Mouse (Mus musculus): ENCODE results near the gene Cox18. TPM values are rescaled to one million over a fixed set of nuclear protein-coding genes. Genes with fewer than 3 reads are reported as not detected.
A peak's percentile ranks its signal among the peaks of the same experiment; 100 is the strongest.
"Not testable (repeated sequence)": the region's sequence is repeated elsewhere in the genome, so short reads cannot be mapped to it uniquely, and the experiment has no call there.

Gene Cox18
- 25.3 and 32.8 TPM in 2 replicates for polyA plus RNA-seq (2014; fragmentation: Nextera tagmentation; extraction: Ambion mirVana)

DNA sequence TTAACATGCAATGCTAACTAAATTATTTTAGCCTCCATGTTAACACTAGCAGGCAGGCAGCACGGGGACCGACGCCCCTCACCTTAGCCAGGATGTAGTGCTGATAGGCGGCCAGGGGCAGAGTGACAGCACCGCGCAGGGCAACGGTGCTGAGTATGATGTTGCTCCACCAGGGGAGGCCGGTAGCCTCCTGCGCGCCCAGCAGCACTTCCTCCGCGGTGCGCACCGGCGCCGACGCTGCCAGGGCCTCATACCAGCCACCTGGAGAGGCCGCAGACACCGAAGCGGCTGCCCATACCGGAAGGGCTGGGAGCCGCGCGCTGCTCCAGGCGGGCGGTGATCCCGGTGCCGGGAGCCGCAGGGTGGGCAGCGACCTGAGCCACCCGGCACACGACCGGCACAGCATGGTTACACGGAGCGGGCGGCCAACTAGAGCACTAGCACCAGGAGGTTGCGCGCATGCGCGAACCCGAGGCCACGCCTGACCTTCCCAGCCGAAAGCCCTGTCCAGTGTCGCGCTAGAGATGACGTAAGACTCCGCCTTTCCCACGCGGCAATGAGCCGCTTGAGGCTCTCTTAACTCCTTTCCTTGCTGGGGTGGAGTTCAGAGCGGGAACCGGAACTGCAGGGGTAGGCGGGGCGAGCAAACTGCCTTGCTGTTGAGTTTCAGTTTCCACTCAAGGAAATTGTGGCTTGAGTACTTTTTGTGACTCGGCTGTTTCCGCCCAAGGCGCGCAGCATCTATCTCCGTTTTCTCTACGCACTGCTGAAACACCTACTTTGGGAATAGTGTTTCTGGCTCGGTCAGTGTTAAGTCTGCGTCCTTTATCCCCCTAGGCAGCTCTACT is at the start of gene Cox18:
Gene Cox18, minus strand, starts transcription at position 468 of the 848 bp plus-strand sequence.
- Histone ChIP-seq H3K36me3 (ENCODE audit: control insufficient read depth, insufficient read depth, low read length) (peaks cover 3% of the 10 kb centered on the region; the same call in 1 of the 2 replicates), H3K9me3 (ENCODE audit: control insufficient read depth, low read length) (no peaks in the 10 kb centered on the region), H3K27me3 (ENCODE audit: control insufficient read depth, insufficient read depth, low read length) (no peaks in the 10 kb centered on the region), H3K27ac (ENCODE audit: low read depth, low read length) (peak within 1 kb of the TSS; percentile 76), H3K4me3 (ENCODE audit: low read depth, low read length) (peak within 1 kb of the TSS; percentile 80), H3K9ac (ENCODE audit: low read length) (peak within 1 kb of the TSS; percentile 85), H3K4me1 (ENCODE audit: control insufficient read depth, insufficient read depth, low read length) (peaks cover 4% of the 10 kb centered on the region), H3K4me2 (peak within 1 kb of the TSS; percentile 76)
- ATAC-seq (ENCODE audit: low FRiP score), result peak; percentile 98
- WGBS, result under 1% methylated on average over 62 of the region's 62 CpGs
- DNase-seq (ENCODE audit: low spot score, missing footprints), result peak; percentile 99

DNA sequence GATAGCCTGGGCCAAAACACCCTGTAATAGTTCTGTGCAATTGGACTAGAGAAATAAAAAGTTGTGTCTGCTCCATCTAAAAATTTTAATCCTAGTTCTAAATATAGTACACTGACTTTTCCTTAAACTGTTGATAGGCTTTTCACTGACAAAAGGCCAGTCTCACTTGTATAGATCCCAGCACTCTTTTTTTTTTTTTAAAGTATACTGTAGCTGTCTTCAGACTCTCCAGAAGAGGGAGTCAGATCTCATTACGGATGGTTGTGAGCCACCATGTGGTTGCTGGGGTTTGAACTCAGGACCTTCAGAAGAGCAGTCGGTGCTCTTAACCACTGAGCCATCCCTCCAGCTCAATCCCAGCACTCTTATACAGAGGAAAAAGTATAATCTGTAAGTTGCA is 38.4 kb upstream of the Cox18 start:
- not testable (repeated sequence) for H3K4me3 ChIP-seq (ENCODE audit: low read depth, low read length); H3K9me3 ChIP-seq (ENCODE audit: control insufficient read depth, low read length); H3K4me1 ChIP-seq (ENCODE audit: control insufficient read depth, insufficient read depth, low read length); H3K27me3 ChIP-seq (ENCODE audit: control insufficient read depth, insufficient read depth, low read length); H3K9ac ChIP-seq (ENCODE audit: low read length); H3K4me2 ChIP-seq; DNase-seq (ENCODE audit: low spot score, missing footprints); H3K27ac ChIP-seq (ENCODE audit: low read depth, low read length); ATAC-seq (ENCODE audit: low FRiP score)
- 89% methylated on average over 2 of the region's 2 CpGs for WGBS
- H3K36me3 ChIP-seq (ENCODE audit: control insufficient read depth, insufficient read depth, low read length), result peaks cover 11% of the 10 kb centered on the region

DNA sequence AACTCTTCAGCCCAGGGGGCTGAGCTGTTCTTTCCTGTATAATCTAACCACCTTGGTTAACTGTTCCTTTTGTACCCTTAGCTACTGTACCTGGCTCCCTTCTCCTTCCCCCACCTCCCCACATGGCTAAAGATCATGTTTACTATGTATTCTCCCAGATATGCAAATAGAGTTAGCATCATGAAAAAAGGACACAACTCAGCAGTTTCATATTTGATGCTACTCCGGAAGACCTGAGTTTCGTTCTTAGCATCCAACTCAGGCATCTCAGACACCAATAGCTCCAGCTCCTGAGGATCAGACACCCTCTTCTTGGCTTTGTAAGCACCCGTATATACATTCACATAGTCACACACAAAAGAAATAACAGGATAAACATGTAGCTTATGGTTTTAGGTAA is 33.2 kb upstream of the Cox18 start:
- H3K27ac ChIP-seq (ENCODE audit: low read depth, low read length), result no peak overlapping the region
- H3K36me3 ChIP-seq (ENCODE audit: control insufficient read depth, insufficient read depth, low read length), result peaks cover 15% of the 10 kb centered on the region
- 97% methylated on average over 3 of the region's 3 CpGs for WGBS
- H3K27me3 ChIP-seq (ENCODE audit: control insufficient read depth, insufficient read depth, low read length), result no peaks in the 10 kb centered on the region
- no peaks in the 10 kb centered on the region for H3K9me3 ChIP-seq (ENCODE audit: control insufficient read depth, low read length)
- H3K4me1 ChIP-seq (ENCODE audit: control insufficient read depth, insufficient read depth, low read length), result no peaks in the 10 kb centered on the region
- no peak overlapping the region for H3K9ac ChIP-seq (ENCODE audit: low read length)
- H3K4me2 ChIP-seq, result no peak overlapping the region
- no peak overlapping the region for H3K4me3 ChIP-seq (ENCODE audit: low read depth, low read length)
- DNase-seq (ENCODE audit: low spot score, missing footprints) (no peak), ATAC-seq (ENCODE audit: low FRiP score) (no peak)

DNA sequence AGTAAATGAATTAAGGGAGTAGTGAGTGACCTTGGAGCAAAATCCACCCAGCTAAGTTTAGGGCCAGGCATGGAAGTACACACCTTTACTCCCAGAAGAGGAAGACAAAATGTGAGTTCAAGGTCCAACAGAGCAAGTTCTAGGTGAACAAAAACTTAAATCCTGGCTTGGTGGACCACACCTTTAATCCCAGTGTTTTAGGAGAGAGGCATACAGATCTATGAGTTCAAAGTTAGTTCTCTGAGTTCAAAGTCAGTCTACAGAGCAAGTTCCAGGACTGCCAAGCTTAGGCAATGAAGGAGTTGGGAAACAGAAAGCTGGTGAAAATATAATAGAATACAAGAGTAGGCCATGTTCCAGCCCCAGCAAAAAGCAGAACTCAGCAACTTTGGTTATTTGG is 23.7 kb upstream of the Cox18 start:
- ATAC-seq (ENCODE audit: low FRiP score) (no peak), DNase-seq (ENCODE audit: low spot score, missing footprints) (no peak)
- H3K9me3 ChIP-seq (ENCODE audit: control insufficient read depth, low read length), result no peaks in the 10 kb centered on the region
- peaks cover 32% of the 10 kb centered on the region for H3K36me3 ChIP-seq (ENCODE audit: control insufficient read depth, insufficient read depth, low read length)
- H3K27ac ChIP-seq (ENCODE audit: low read depth, low read length), result no peak overlapping the region
- no peak overlapping the region for H3K4me3 ChIP-seq (ENCODE audit: low read depth, low read length)
- H3K4me1 ChIP-seq (ENCODE audit: control insufficient read depth, insufficient read depth, low read length), result no peaks in the 10 kb centered on the region
- no peaks in the 10 kb centered on the region for H3K27me3 ChIP-seq (ENCODE audit: control insufficient read depth, insufficient read depth, low read length)
- no peak overlapping the region for H3K4me2 ChIP-seq
- no peak overlapping the region for H3K9ac ChIP-seq (ENCODE audit: low read length)

DNA sequence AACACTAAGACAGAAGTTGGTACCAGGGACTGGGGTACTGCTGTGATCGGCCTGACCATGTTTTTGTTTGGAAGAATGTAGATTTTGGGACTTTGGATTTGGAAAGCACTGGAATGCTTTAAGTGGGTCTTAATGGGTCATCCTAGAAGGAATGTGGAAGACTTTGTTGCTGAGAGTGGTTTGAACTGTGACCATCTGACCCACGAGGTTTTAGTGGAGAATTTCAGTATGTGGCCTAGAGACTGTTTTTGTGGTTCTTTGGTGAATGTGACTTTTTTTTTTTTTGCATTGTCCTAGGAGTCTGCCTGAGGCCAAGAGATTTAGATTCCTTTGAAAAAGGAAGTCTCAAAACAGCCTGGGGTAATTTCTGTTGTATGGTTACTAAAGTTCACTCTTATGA is 23.2 kb upstream of the Cox18 start:
- Histone ChIP-seq H3K27ac (ENCODE audit: low read depth, low read length) (no peak overlapping the region), H3K27me3 (ENCODE audit: control insufficient read depth, insufficient read depth, low read length) (no peaks in the 10 kb centered on the region), H3K4me1 (ENCODE audit: control insufficient read depth, insufficient read depth, low read length) (no peaks in the 10 kb centered on the region), H3K4me3 (ENCODE audit: low read depth, low read length) (no peak overlapping the region), H3K4me2 (no peak overlapping the region), H3K9me3 (ENCODE audit: control insufficient read depth, low read length) (no peaks in the 10 kb centered on the region), H3K9ac (ENCODE audit: low read length) (no peak overlapping the region), H3K36me3 (ENCODE audit: control insufficient read depth, insufficient read depth, low read length) (peaks cover 32% of the 10 kb centered on the region)
- WGBS, result 81% methylated on average over 2 of the region's 2 CpGs
- DNase-seq (ENCODE audit: low spot score, missing footprints), result no peak
- no peak for ATAC-seq (ENCODE audit: low FRiP score)

DNA sequence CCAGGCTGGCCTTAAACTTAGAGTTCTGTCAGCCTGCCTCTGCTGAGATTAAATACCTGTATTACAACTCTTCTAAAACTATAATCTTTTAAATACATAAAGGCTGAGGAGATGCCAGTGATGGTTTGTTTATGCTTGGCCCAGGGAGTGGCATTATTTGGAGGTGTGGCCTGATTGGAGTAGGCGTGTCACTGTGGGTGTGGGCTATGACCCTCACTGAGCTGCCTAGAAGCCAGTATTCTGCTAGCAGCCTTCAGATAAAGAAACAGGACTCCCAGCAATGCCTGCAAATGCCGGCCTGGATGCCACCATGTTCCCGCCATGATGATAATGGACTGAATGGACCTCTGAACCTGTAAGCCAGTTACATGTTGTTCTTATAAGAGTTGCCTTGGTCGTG is 22.8 kb upstream of the Cox18 start:
- H3K36me3 ChIP-seq (ENCODE audit: control insufficient read depth, insufficient read depth, low read length), result peaks cover 28% of the 10 kb centered on the region
- H3K4me1 ChIP-seq (ENCODE audit: control insufficient read depth, insufficient read depth, low read length), result no peaks in the 10 kb centered on the region
- no peak overlapping the region for H3K4me2 ChIP-seq
- 84% methylated on average over 4 of the region's 4 CpGs for WGBS
- ATAC-seq (ENCODE audit: low FRiP score) (no peak), DNase-seq (ENCODE audit: low spot score, missing footprints) (no peak)
- H3K9me3 ChIP-seq (ENCODE audit: control insufficient read depth, low read length), result no peaks in the 10 kb centered on the region
- H3K27ac ChIP-seq (ENCODE audit: low read depth, low read length), result no peak overlapping the region
- H3K4me3 ChIP-seq (ENCODE audit: low read depth, low read length), result no peak overlapping the region
- H3K9ac ChIP-seq (ENCODE audit: low read length), result no peak overlapping the region
- H3K27me3 ChIP-seq (ENCODE audit: control insufficient read depth, insufficient read depth, low read length), result no peaks in the 10 kb centered on the region

DNA sequence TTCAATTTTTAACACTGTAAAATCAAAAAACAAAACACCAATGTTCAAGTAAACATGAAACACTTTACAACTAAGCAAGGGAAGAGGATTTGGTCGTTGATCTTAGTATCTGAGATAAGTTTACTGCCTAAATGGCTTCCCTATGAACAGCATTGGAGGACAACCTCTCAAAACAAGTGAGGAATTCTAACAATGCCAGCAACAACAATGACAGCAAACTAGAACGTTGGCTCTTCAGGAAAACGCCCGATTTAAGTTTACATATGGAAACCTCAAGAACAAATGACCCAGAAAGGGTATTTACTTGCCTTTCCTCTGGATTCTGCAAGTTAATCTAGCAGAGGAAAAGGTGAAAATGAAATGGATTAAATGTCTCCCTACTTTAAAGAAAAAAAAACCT is 21.6 kb upstream of the Cox18 start:
- Histone ChIP-seq H3K4me1 (ENCODE audit: control insufficient read depth, insufficient read depth, low read length) (no peaks in the 10 kb centered on the region), H3K9me3 (ENCODE audit: control insufficient read depth, low read length) (no peaks in the 10 kb centered on the region), H3K27me3 (ENCODE audit: control insufficient read depth, insufficient read depth, low read length) (no peaks in the 10 kb centered on the region), H3K9ac (ENCODE audit: low read length) (no peak overlapping the region), H3K4me2 (no peak overlapping the region), H3K4me3 (ENCODE audit: low read depth, low read length) (no peak overlapping the region), H3K36me3 (ENCODE audit: control insufficient read depth, insufficient read depth, low read length) (peaks cover 25% of the 10 kb centered on the region), H3K27ac (ENCODE audit: low read depth, low read length) (no peak overlapping the region)
- 73% methylated on average over 4 of the region's 4 CpGs for WGBS
- ATAC-seq (ENCODE audit: low FRiP score) (no peak), DNase-seq (ENCODE audit: low spot score, missing footprints) (no peak)

DNA sequence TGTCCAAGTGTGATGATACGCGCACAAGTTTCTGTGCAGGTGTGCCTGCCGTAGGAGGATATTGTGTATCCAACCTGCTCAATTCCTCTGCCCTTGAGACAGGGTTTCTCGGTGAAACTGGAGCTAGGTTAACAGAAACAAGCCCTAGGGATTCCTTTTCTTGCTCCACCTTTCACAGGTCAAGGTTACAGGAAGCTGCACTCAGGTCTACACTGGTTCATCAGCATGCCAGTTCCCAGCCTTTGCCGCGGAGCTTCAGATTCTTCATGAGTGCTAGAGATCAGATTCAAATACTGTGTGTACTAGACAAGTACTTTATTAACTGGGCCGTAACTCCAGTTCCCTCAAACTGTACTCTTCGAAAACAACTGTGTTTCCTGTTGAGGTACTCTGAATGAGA is 11.4 kb upstream of the Cox18 start:
- Histone ChIP-seq H3K4me1 (ENCODE audit: control insufficient read depth, insufficient read depth, low read length) (no peaks in the 10 kb centered on the region), H3K27ac (ENCODE audit: low read depth, low read length) (no peak overlapping the region), H3K9me3 (ENCODE audit: control insufficient read depth, low read length) (no peaks in the 10 kb centered on the region), H3K36me3 (ENCODE audit: control insufficient read depth, insufficient read depth, low read length) (peaks cover 13% of the 10 kb centered on the region), H3K4me2 (no peak overlapping the region), H3K27me3 (ENCODE audit: control insufficient read depth, insufficient read depth, low read length) (no peaks in the 10 kb centered on the region), H3K9ac (ENCODE audit: low read length) (no peak overlapping the region), H3K4me3 (ENCODE audit: low read depth, low read length) (no peak overlapping the region)
- no peak for ATAC-seq (ENCODE audit: low FRiP score)
- no peak for DNase-seq (ENCODE audit: low spot score, missing footprints)
- WGBS, result 97% methylated on average over 8 of the region's 8 CpGs

DNA sequence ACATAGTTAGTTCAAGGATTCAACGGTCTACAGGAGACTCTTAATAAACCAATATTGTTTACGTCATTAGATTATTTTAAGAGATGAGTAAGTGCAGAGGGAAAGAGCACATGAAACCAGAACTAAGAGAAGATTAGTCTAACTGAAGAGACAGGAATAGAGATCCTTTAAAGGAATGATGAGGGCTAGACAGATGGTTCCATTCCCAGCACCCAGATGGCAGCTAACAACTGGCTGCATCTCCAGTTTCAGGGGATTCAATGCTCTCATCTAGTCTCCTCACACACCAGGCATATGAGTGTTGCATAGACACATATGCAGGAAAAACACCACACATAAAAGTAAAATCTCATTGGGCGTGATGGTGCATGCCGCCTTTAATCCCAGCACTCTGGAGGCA is 9.5 kb upstream of the Cox18 start:
- Histone ChIP-seq H3K27ac (ENCODE audit: low read depth, low read length) (no peak overlapping the region), H3K9me3 (ENCODE audit: control insufficient read depth, low read length) (no peaks in the 10 kb centered on the region), H3K4me3 (ENCODE audit: low read depth, low read length) (no peak overlapping the region), H3K9ac (ENCODE audit: low read length) (no peak overlapping the region), H3K4me2 (no peak overlapping the region), H3K4me1 (ENCODE audit: control insufficient read depth, insufficient read depth, low read length) (no peaks in the 10 kb centered on the region), H3K36me3 (ENCODE audit: control insufficient read depth, insufficient read depth, low read length) (peaks cover 20% of the 10 kb centered on the region), H3K27me3 (ENCODE audit: control insufficient read depth, insufficient read depth, low read length) (no peaks in the 10 kb centered on the region)
- DNase-seq (ENCODE audit: low spot score, missing footprints) (no peak), ATAC-seq (ENCODE audit: low FRiP score) (no peak)
- 97% methylated on average over 4 of the region's 4 CpGs for WGBS

Measured in midbrain, embryonic 11.5 days (tissue).